Mouse (Mus musculus): ENCODE data around the gene Sod2. TPM values are rescaled to one million over a fixed set of nuclear protein-coding genes. Genes with fewer than 3 reads are reported as not detected.
"Not testable (repeated sequence)": the region's sequence is repeated elsewhere in the genome, so short reads cannot be mapped to it uniquely, and the experiment has no call there.

The Sod2 gene
- total and polyA plus RNA-seq, 2 experiments from 2014 or later: 121 to 177 TPM

DNA sequence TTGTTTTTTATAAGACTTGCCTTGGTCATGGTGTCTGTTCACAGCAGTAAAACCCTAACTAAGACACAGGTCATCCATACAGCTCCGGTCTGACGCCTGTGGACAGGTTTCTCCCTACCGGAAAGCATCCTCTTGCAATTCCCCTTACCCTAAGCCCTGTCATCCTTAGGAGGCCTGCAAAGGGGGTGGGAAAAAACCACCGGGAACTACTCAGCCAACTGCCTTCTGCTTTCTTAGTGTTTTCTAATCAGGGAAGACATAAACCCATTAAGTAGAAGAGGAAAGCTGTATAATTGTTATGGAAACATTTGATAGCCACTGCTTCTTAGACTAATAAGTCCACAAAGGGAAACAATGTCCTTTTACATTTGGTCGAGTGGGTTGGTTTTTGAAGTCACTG is 338 bp downstream of the Sod2 start:
- Histone ChIP-seq H3K9ac (replicated peaks; ENCODE audit: low read length, poor library complexity, severe bottlenecking) (0 out of 2 replicates have a peak overlapping the region, but pooled peaks have one; percentile 82), H3K27me3 (ENCODE audit: insufficient read depth, low read length) (no peaks in the 10 kb centered on the region), H3K36me3 (ENCODE audit: insufficient read depth, low read length) (peaks cover 4% of the 10 kb centered on the region; the same call in 1 of the 2 replicates), H3K9me3 (ENCODE audit: low read length) (no peaks in the 10 kb centered on the region), H3K4me3 (ENCODE audit: low read depth, low read length) (peak overlapping the region; percentile 89), H3K27ac (ENCODE audit: low read depth, low read length) (peak overlapping the region; percentile 85; the same call in 1 of the 2 replicates), H3K4me1 (ENCODE audit: insufficient read depth, low read length) (0 out of 2 replicates have a peak, but pooled peaks cover 4% of the 10 kb centered on the region), H3K4me2 (ENCODE audit: low read depth, low read length, poor library complexity, severe bottlenecking) (peak overlapping the region; percentile 69)
- TF ChIP-seq CTCF (IDR thresholded peaks at IDR 0.05): no peak
- ATAC-seq (ENCODE audit: low FRiP score) (no peak), DNase-seq (ENCODE audit: low spot score) (no peak)
- 48% methylated on average over 5 of the region's 5 CpGs for WGBS

DNA sequence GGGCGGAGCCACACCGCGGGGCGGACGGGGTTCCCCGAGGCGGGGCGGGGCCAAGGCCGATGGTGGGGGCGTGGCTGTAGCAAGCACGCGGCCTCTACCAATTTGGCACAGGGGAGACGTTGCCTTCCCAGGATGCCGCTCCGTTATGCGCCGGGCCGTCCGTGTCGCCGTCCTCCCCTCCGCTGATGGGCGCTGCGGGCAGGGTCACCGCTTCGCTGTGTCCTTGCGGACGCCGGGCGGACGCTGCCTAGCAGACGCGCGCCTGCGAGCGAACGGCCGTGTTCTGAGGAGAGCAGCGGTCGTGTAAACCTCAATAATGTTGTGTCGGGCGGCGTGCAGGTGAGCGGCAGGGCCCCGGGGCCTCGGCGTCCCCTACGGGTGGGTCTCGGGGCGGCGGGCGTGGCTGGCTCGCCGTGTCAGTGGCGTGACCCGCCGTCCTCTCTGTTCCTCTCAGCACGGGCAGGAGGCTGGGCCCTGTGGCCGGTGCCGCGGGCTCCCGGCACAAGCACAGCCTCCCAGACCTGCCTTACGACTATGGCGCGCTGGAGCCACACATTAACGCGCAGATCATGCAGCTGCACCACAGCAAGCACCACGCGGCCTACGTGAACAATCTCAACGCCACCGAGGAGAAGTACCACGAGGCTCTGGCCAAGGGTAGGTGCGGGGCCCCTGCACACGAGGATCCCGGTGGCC is 1.2 kb downstream of the Sod2 start:
- H3K4me2 ChIP-seq (ENCODE audit: low read depth, low read length, poor library complexity, severe bottlenecking): peak overlapping the region; percentile 69
- under 1% methylated on average over 61 of the region's 76 CpGs for WGBS

DNA sequence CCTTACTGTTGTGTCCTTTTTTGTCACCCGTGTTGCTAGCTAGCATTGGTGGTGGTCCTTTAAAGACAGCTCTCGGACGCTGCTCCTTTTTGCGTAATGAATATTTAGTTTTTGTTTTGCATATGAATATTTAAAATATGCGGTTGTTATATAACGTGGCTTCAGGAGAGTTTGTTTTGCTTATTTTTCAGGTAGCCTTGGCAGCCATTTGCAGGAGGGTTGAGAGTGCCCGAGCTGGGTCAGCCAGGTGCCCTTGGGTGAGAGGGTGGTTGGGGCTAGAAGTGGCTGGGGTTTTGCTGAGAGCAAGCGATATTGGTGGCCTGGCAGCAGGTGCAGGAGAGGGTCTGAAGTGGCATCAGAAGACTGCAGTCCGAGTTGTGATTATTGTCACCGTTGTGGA is 1.9 kb downstream of the Sod2 start:
- Histone ChIP-seq H3K36me3 (ENCODE audit: insufficient read depth, low read length) (peaks cover 10% of the 10 kb centered on the region), H3K4me1 (ENCODE audit: insufficient read depth, low read length) (0 out of 2 replicates have a peak, but pooled peaks cover 4% of the 10 kb centered on the region), H3K4me3 (ENCODE audit: low read depth, low read length) (peak overlapping the region; percentile 89), H3K27ac (ENCODE audit: low read depth, low read length) (peak overlapping the region; percentile 85; the same call in 1 of the 2 replicates), H3K4me2 (ENCODE audit: low read depth, low read length, poor library complexity, severe bottlenecking) (peak overlapping the region; percentile 69), H3K27me3 (ENCODE audit: insufficient read depth, low read length) (no peaks in the 10 kb centered on the region), H3K9ac (replicated peaks; ENCODE audit: low read length, poor library complexity, severe bottlenecking) (peak overlapping the region; percentile 82), H3K9me3 (ENCODE audit: low read length) (no peaks in the 10 kb centered on the region)
- no peak for TF ChIP-seq CTCF (IDR thresholded peaks at IDR 0.05)
- no peak for DNase-seq (ENCODE audit: low spot score)
- under 1% methylated on average over 10 of the region's 10 CpGs for WGBS
- no peak for ATAC-seq (ENCODE audit: low FRiP score)

More for the DNA sequence above, 1.2 kb downstream of the Sod2 start:
- Histone ChIP-seq H3K4me1 (ENCODE audit: insufficient read depth, low read length) (0 out of 2 replicates have a peak, but pooled peaks cover 4% of the 10 kb centered on the region), H3K9me3 (ENCODE audit: low read length) (no peaks in the 10 kb centered on the region), H3K36me3 (ENCODE audit: insufficient read depth, low read length) (peaks cover 4% of the 10 kb centered on the region; the same call in 1 of the 2 replicates), H3K4me3 (ENCODE audit: low read depth, low read length) (peak overlapping the region; percentile 89), H3K27me3 (ENCODE audit: insufficient read depth, low read length) (no peaks in the 10 kb centered on the region), H3K27ac (ENCODE audit: low read depth, low read length) (peak overlapping the region; percentile 85), H3K9ac (replicated peaks; ENCODE audit: low read length, poor library complexity, severe bottlenecking) (peak overlapping the region; percentile 82)
- peak; percentile 97 for DNase-seq (ENCODE audit: low spot score)
- peak; percentile 96 for ATAC-seq (ENCODE audit: low FRiP score)
- TF ChIP-seq CTCF (IDR thresholded peaks at IDR 0.05): peak; percentile 25; the same call in 1 of the 2 replicates

DNA sequence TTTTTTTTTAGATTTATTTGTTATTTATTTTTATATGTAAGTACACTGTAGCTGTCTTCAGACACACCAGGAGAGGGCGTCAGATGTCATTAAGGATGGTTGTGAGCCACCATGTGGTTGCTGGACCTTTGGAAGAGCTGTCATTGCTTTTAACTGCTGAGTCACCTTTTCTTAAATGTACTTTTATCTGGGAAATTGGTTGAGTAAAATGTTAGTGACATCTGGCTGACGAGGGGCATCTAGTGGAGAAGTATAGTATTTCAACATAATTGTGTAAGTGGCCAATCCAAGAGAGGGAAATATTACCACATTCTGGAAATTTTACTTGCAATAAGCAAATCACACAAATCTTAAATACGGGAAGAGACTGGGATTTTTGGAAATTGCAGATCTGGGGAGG is 3.2 kb downstream of the Sod2 start:
- TF ChIP-seq CTCF (IDR thresholded peaks at IDR 0.05): peak; percentile 76
- DNase-seq (ENCODE audit: low spot score): peak; percentile 81
- H3K9me3 ChIP-seq (ENCODE audit: low read length): no peaks in the 10 kb centered on the region
- WGBS: 36% methylated on average over 3 of the region's 3 CpGs
- no peak overlapping the region for H3K27ac ChIP-seq (ENCODE audit: low read depth, low read length)
- no peaks in the 10 kb centered on the region for H3K27me3 ChIP-seq (ENCODE audit: insufficient read depth, low read length)
- no peak for ATAC-seq (ENCODE audit: low FRiP score)
- H3K4me3 ChIP-seq (ENCODE audit: low read depth, low read length): no peak overlapping the region
- H3K4me2 ChIP-seq (ENCODE audit: low read depth, low read length, poor library complexity, severe bottlenecking): no peak overlapping the region
- 0 out of 2 replicates have a peak, but pooled peaks cover 4% of the 10 kb centered on the region for H3K4me1 ChIP-seq (ENCODE audit: insufficient read depth, low read length)
- H3K36me3 ChIP-seq (ENCODE audit: insufficient read depth, low read length): peaks cover 24% of the 10 kb centered on the region
- no peak overlapping the region for H3K9ac ChIP-seq (replicated peaks; ENCODE audit: low read length, poor library complexity, severe bottlenecking)

DNA sequence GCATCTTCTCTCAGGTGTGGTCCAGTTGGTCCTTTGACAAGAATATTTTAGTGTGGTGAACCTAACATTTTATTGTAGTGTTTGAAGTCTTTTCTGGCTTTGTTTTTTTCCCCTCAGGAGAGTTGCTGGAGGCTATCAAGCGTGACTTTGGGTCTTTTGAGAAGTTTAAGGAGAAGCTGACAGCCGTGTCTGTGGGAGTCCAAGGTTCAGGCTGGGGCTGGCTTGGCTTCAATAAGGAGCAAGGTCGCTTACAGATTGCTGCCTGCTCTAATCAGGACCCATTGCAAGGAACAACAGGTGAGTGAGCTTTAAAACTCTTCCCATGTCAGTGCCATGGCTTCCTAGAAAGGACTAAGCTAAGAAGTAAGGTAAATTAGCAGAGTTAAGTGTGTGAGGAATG is 6.7 kb downstream of the Sod2 start:
- ATAC-seq (ENCODE audit: low FRiP score) (no peak), DNase-seq (ENCODE audit: low spot score) (no peak)
- H3K4me3 ChIP-seq (ENCODE audit: low read depth, low read length): no peak overlapping the region
- no peak for TF ChIP-seq CTCF (IDR thresholded peaks at IDR 0.05)
- H3K4me2 ChIP-seq (ENCODE audit: low read depth, low read length, poor library complexity, severe bottlenecking): no peak overlapping the region
- H3K27ac ChIP-seq (ENCODE audit: low read depth, low read length): no peak overlapping the region
- 52% methylated on average over 3 of the region's 3 CpGs for WGBS
- peaks cover 34% of the 10 kb centered on the region for H3K36me3 ChIP-seq (ENCODE audit: insufficient read depth, low read length)
- no peaks in the 10 kb centered on the region for H3K9me3 ChIP-seq (ENCODE audit: low read length)
- 0 out of 2 replicates have a peak, but pooled peaks cover 4% of the 10 kb centered on the region for H3K4me1 ChIP-seq (ENCODE audit: insufficient read depth, low read length)
- no peaks in the 10 kb centered on the region for H3K27me3 ChIP-seq (ENCODE audit: insufficient read depth, low read length)
- no peak overlapping the region for H3K9ac ChIP-seq (replicated peaks; ENCODE audit: low read length, poor library complexity, severe bottlenecking)

DNA sequence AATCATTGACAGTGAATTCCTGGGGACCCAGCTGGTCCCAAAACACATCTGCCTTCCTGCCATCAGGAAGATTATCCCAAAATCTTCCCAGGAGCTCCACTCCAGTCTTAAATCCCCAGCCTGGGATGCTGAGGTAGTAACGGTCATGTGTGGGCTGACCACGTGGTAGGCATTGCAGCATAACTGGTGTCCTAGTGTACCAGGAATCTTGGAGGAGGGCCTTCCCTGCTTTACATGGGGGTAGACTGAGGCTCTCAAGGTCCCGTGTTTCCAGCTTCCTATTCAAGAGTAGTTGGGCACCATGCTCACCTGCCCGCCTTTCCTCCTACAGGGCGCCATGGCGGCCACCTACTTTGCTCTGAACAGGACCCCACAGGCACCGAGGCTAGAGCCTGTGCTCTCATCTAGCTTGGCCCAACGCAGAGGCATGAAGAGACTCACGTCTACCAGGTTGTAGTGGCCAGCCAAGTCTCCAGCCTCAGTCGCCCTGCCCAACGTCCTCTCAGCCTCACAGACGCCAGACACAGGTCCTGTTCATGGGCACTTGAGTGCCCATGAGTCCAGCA is 30.1 kb downstream of the Sod2 start:
- H3K9me3 ChIP-seq (ENCODE audit: low read length); DNase-seq (ENCODE audit: low spot score); H3K4me3 ChIP-seq (ENCODE audit: low read depth, low read length); H3K4me1 ChIP-seq (ENCODE audit: insufficient read depth, low read length); H3K9ac ChIP-seq (replicated peaks; ENCODE audit: low read length, poor library complexity, severe bottlenecking); ATAC-seq (ENCODE audit: low FRiP score); H3K36me3 ChIP-seq (ENCODE audit: insufficient read depth, low read length); H3K4me2 ChIP-seq (ENCODE audit: low read depth, low read length, poor library complexity, severe bottlenecking); H3K27me3 ChIP-seq (ENCODE audit: insufficient read depth, low read length); H3K27ac ChIP-seq (ENCODE audit: low read depth, low read length): not testable (repeated sequence)
- 76% methylated on average over 3 of the region's 12 CpGs for WGBS

All from midbrain, postnatal 0 days (tissue).